Mouse (Mus musculus): ENCODE measurements around the gene Nckap5.

GRCm38 (mm10) chr1:126547979-126548378, 282.6 kb downstream of the Nckap5 start:
- no peak for TF ChIP-seq CTCF (IDR thresholded peaks at IDR 0.05; ENCODE audit: low read depth, low read length)
- TF ChIP-seq POLR2A (IDR thresholded peaks at IDR 0.05; ENCODE audit: extremely low read depth, insufficient read depth, low read length): no peak

All from liver, adult 2 months (tissue).